Mouse (Mus musculus): ENCODE data around the gene Ythdf2. TPM values are rescaled to one million over a fixed set of nuclear protein-coding genes. Genes with fewer than 3 reads are reported as not detected.
A peak's percentile ranks its signal among the peaks of the same experiment; 100 is the strongest.

Ythdf2 gene
- polyA plus RNA-seq, 1 experiment from 2014 or later = 28.6 TPM

DNA sequence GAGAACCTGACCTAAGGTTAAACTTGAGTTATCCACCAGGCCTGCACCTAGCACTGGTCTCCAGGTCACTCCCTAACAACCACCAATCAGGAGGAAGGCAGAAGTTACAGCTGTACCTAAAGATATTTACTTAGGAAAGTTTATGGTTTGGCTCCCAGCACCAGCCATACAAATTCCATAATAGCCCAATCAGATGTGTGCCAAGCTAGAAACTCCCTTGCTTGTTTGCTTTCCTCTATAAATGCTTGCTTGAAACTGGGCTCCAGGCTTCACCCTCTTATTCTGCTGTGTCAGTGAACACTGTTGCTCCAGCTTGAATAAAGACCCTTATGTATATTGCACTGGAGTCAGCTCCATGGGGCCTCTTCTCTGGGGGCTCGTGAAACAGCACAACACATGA, 60.4 kb downstream of the Ythdf2 start:
- no peak overlapping the region for H3K4me2 ChIP-seq
- ATAC-seq (ENCODE audit: insufficient read depth) = no peak
- H3K27ac ChIP-seq (replicated peaks) = no peak overlapping the region

DNA sequence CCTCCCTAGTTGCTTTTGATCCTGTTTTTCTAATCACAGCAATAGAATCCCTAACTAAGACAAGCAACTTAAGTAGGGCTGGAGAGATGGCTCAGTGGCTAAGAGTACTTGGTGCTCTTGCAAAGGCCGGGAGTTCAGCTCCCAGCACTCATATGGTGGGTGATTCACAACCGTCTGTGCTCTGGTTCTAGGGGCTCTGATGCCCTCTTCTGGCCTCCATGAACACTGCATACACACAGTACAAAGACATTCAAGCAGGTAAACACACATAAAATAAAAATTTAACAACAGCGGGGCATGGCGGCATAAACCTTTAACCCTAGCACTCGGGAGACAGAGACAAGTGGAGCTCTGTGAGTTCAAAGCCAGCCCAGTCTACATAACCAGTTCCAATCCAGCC, 65.9 kb downstream of the Ythdf2 start:
- Histone ChIP-seq H3K4me1 (replicated peaks) (peaks cover 3% of the 10 kb centered on the region), H3K27me3 (peaks cover 62% of the 10 kb centered on the region), H3K27ac (replicated peaks) (no peak overlapping the region), H3K9me3 (replicated peaks) (no peaks in the 10 kb centered on the region), H3K9ac (no peak overlapping the region), H3K36me3 (replicated peaks) (no peaks in the 10 kb centered on the region), H3K4me2 (no peak overlapping the region), H3K4me3 (replicated peaks) (no peak overlapping the region)
- 53% methylated on average over 5 of the region's 5 CpGs for WGBS (ENCODE audit: insufficient replicate concordance)
- no peak for ATAC-seq (ENCODE audit: insufficient read depth)

More for the DNA sequence above, 60.4 kb downstream of the Ythdf2 start:
- Histone ChIP-seq H3K4me3 (replicated peaks) (no peak overlapping the region), H3K27me3 (peaks cover 8% of the 10 kb centered on the region), H3K36me3 (replicated peaks) (no peaks in the 10 kb centered on the region), H3K9ac (no peak overlapping the region), H3K9me3 (replicated peaks) (no peaks in the 10 kb centered on the region), H3K4me1 (replicated peaks) (no peaks in the 10 kb centered on the region)
- WGBS (ENCODE audit: insufficient replicate concordance) = 44% methylated on average over 1 of the region's 1 CpGs

DNA sequence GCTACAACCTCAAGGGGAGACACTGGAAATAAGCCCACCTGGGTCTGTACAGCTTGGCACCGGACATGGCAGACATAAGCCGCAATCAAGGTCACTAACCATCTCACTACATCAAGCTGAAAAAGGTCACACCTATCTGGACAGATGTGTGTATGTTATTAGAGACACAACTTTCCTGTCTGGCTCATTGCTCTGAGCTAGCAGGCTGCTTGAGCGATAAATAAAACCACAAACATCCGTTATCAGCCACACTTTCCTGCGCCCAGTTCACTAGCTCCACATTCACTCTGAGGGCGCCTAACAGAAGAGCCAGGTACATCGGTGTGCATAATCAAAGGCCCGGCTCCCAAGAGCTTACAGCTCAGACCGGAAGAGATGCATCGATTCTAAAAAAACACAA, 67.0 kb downstream of the Ythdf2 start:
- H3K4me2 ChIP-seq = 0 out of 2 replicates have a peak overlapping the region, but pooled peaks have one; percentile 51
- no peak for ATAC-seq (ENCODE audit: insufficient read depth)
- H3K36me3 ChIP-seq (replicated peaks) = no peaks in the 10 kb centered on the region
- peaks cover 3% of the 10 kb centered on the region for H3K4me1 ChIP-seq (replicated peaks)
- H3K27me3 ChIP-seq = peaks cover 73% of the 10 kb centered on the region
- no peaks in the 10 kb centered on the region for H3K9me3 ChIP-seq (replicated peaks)
- H3K9ac ChIP-seq = no peak overlapping the region
- 13% methylated on average over 10 of the region's 10 CpGs for WGBS (ENCODE audit: insufficient replicate concordance)
- H3K27ac ChIP-seq (replicated peaks) = no peak overlapping the region
- no peak overlapping the region for H3K4me3 ChIP-seq (replicated peaks)

DNA sequence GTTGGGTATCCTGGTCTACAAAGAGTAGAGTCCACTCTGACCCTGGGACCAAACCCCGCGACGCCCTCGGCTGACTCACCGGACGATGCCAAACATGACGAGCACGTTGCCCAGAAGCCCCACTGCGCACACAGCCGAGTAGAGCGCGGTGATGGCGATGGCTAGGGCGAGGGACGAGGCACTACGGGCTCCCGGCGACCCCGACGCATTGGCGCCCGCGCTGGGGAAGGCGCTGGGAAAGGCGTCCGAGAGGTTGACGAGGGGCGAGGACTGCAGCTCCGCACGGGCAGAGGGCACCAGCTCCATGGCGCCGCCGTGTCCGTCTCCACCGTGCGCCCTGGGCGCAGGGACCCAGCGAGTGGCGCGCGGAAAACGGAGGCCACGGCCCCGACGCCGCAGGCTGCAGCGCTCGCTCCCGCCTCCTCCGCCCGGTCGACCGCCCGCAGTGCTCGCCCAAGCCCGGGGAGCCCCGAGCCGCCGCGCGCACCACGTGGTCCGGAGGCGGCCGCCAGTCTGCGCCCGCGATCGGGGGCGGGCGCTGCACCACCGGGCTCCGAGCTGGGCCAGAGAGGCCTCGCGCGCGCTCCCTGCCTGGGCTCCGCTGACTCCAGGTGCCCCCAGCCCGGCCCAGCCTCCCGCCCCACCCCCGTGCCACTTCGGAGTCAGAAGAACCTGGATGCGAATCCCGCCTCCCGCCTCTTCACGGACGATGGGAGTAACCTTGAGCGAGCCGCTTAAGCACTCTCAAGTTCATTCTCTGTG, 67.8 kb downstream of the Ythdf2 start, which contains the start of gene Oprd1:
Gene Oprd1, minus strand, starts transcription at position 407 of the 762 bp plus-strand sequence.
- peaks cover 76% of the 10 kb centered on the region for H3K27me3 ChIP-seq
- H3K9me3 ChIP-seq (replicated peaks) = no peaks in the 10 kb centered on the region
- H3K4me2 ChIP-seq = peak within 1 kb of the TSS; percentile 51
- peak within 1 kb of the TSS; percentile 29 for H3K4me3 ChIP-seq (replicated peaks)
- no peak within 1 kb of the TSS for H3K9ac ChIP-seq
- no peaks in the 10 kb centered on the region for H3K36me3 ChIP-seq (replicated peaks)
- no peak for ATAC-seq (ENCODE audit: insufficient read depth)
- no peak within 1 kb of the TSS for H3K27ac ChIP-seq (replicated peaks)
- under 1% methylated on average over 82 of the region's 89 CpGs for WGBS (ENCODE audit: insufficient replicate concordance)
- peaks cover 3% of the 10 kb centered on the region for H3K4me1 ChIP-seq (replicated peaks)

DNA sequence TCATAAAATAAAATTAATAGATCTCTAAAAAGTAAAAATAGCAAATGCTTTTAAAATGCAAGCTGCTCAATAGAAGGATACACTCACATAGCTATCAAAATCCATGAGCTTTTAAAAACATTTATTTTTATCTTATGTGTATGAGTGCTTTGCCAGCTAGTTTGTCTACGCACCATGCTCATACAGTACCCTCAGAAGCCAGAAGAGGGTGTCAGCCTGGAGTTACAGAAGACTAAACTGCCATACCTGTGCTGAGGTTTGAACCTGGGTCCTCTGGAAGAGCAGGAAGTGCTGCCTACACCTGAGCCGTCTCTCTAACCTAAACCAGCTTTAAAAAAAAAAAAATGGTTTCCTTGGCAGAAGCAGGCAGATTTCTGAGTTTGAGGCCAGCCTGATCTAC, 73.5 kb downstream of the Ythdf2 start:
- H3K27ac ChIP-seq (replicated peaks) = no peak overlapping the region
- no peak overlapping the region for H3K4me2 ChIP-seq
- 53% methylated on average over 2 of the region's 2 CpGs for WGBS (ENCODE audit: insufficient replicate concordance)
- no peak for ATAC-seq (ENCODE audit: insufficient read depth)
- H3K4me3 ChIP-seq (replicated peaks) = no peak overlapping the region
- H3K9ac ChIP-seq = no peak overlapping the region
- no peaks in the 10 kb centered on the region for H3K9me3 ChIP-seq (replicated peaks)
- H3K27me3 ChIP-seq = peaks cover 38% of the 10 kb centered on the region
- H3K36me3 ChIP-seq (replicated peaks) = no peaks in the 10 kb centered on the region
- H3K4me1 ChIP-seq (replicated peaks) = no peaks in the 10 kb centered on the region

DNA sequence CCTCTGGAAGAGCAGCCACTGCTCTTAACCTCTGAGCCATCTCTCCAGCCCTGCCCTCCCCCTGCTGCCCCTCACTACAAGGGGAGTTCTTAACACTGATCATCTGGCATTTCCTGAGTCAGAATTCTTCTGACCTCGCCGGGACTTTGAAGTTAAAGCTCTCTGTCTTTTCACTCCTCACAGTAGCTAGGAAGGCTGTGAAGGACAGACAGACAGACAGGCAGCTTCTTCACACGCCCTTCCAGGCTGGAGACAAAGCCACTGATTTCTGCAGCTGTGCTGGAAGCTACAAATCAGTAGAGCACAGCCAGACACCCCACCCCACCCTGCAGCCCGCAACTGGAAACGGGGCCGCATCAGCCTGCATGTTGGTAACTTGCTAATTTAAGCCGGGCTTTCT, 75.1 kb downstream of the Ythdf2 start:
- no peaks in the 10 kb centered on the region for H3K9me3 ChIP-seq (replicated peaks)
- ATAC-seq (ENCODE audit: insufficient read depth) = no peak
- 59% methylated on average over 7 of the region's 7 CpGs for WGBS (ENCODE audit: insufficient replicate concordance)
- H3K27me3 ChIP-seq = peaks cover 26% of the 10 kb centered on the region
- no peaks in the 10 kb centered on the region for H3K36me3 ChIP-seq (replicated peaks)
- no peaks in the 10 kb centered on the region for H3K4me1 ChIP-seq (replicated peaks)
- no peak overlapping the region for H3K27ac ChIP-seq (replicated peaks)
- no peak overlapping the region for H3K4me3 ChIP-seq (replicated peaks)
- no peak overlapping the region for H3K9ac ChIP-seq
- H3K4me2 ChIP-seq = no peak overlapping the region

Small RNA genes within 50 kb of the gene (microRNA-seq; reads per million reads assigned to microRNA genes)
- gene Gm22033 = not detected

Other genes with a start within 250 kb of the Ythdf2 start
- 0.43 and 0.46 TPM in 2 replicates for gene Gm10300, start 137.6 kb downstream of the Ythdf2 start, polyA plus RNA-seq (2015; fragmentation: Nextera tagmentation; extraction: Ambion mirVana)
- gene Epb41, start 137.0 kb downstream of the Ythdf2 start, polyA plus RNA-seq (2015; fragmentation: Nextera tagmentation; extraction: Ambion mirVana) = 181 and 204 TPM in 2 replicates
- 0.08 TPM in 1 of 2 replicates, not detected in the other for gene Oprd1, start 67.8 kb downstream of the Ythdf2 start, polyA plus RNA-seq (2015; fragmentation: Nextera tagmentation; extraction: Ambion mirVana)
- 13.2 and 14.2 TPM in 2 replicates for gene Gmeb1, start 49.3 kb upstream of the Ythdf2 start, polyA plus RNA-seq (2015; fragmentation: Nextera tagmentation; extraction: Ambion mirVana)
- 31.7 and 38.3 TPM in 2 replicates for gene Taf12, start 62.1 kb upstream of the Ythdf2 start, polyA plus RNA-seq (2015; fragmentation: Nextera tagmentation; extraction: Ambion mirVana)
- 0.52 and 0.54 TPM in 2 replicates for gene Rab42, start 91.1 kb upstream of the Ythdf2 start, polyA plus RNA-seq (2015; fragmentation: Nextera tagmentation; extraction: Ambion mirVana)
- 28.7 and 34.2 TPM in 2 replicates for gene Trnau1ap, start 117.2 kb upstream of the Ythdf2 start, polyA plus RNA-seq (2015; fragmentation: Nextera tagmentation; extraction: Ambion mirVana)
- gene Rcc1, start 141.3 kb upstream of the Ythdf2 start, polyA plus RNA-seq (2015; fragmentation: Nextera tagmentation; extraction: Ambion mirVana) = 48.0 and 54.5 TPM in 2 replicates
- 8.0 and 8.6 TPM in 2 replicates for gene Phactr4, start 210.2 kb upstream of the Ythdf2 start, polyA plus RNA-seq (2015; fragmentation: Nextera tagmentation; extraction: Ambion mirVana)

Measured in liver, embryonic 15.5 days (tissue).